Mouse (Mus musculus): ENCODE results near the gene Fcgr2b.

DNA sequence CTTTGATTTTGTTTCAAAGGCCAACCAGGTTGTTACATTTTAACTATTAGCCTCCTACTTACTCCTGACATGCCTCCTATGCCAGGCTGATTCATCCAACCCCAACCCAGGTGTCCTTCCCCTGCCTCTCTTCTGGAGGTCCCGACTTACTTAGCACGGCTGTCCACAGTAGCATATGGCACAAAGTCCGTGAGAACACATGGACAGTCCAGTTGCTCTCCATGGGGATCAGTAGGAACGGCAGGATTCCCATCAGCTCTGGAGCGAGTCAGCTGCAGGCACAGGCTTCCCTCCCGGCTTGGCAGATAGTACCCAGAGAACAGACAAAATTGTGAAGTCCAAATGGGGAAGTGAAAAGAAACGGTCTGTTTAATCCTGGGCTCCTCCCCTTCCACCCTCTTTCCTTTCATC lies 591 bp downstream of the Fcgr2b start:
- TF ChIP-seq CTCF (IDR thresholded peaks at IDR 0.05; ENCODE audit: insufficient read depth, low read length) (no peak), POLR2A (IDR thresholded peaks at IDR 0.05; ENCODE audit: borderline replicate concordance, extremely low read depth, low read depth, low read length) (no peak)
